Mouse (Mus musculus) midbrain, embryonic 15.5 days (tissue): ENCODE results near the gene Gm19668. TPM values are rescaled to one million over a fixed set of nuclear protein-coding genes. Genes with fewer than 3 reads are reported as not detected.
"Not testable (repeated sequence)": the region's sequence is repeated elsewhere in the genome, so short reads cannot be mapped to it uniquely, and the experiment has no call there.

Experiments used
- ATAC-seq: fragments of 200-750 bp; cut with Nextera tagmentation; replicated peaks from 2 replicates; pipeline ENCODE4 v1.8.0; 2017; ENCODE audit warnings: moderate TSS enrichment
- H3K27ac ChIP-seq: fragments of 300-500 bp; sonication (generic); 2 replicates; pipeline ENCODE4 v1.5.1; 2015; ENCODE audit warnings: mild to moderate bottlenecking, inconsistent platforms
- H3K27me3 ChIP-seq: fragments of 300-500 bp; sonication (generic); replicated peaks from 2 replicates; pipeline ENCODE4 v1.6.1; 2015; ENCODE audit warnings: inconsistent platforms
- H3K36me3 ChIP-seq: fragments of 300-500 bp; sonication (generic); replicated peaks from 2 replicates; pipeline ENCODE4 v1.6.1; 2015; ENCODE audit warnings: inconsistent platforms
- H3K4me1 ChIP-seq: fragments of 300-500 bp; sonication (generic); 2 replicates; pipeline ENCODE4 v1.6.1; 2015; ENCODE audit warnings: inconsistent platforms
- H3K4me2 ChIP-seq: fragments of 300-500 bp; sonication (generic); 2 replicates; pipeline ENCODE4 v1.6.1; 2015; ENCODE audit warnings: inconsistent platforms, mild to moderate bottlenecking, moderate library complexity
- H3K4me3 ChIP-seq: fragments of 300-500 bp; sonication (generic); 2 replicates; pipeline ENCODE4 v1.5.1; 2015; ENCODE audit warnings: mild to moderate bottlenecking, inconsistent platforms
- H3K9ac ChIP-seq: fragments of 300-500 bp; sonication (generic); 2 replicates; pipeline ENCODE4 v1.6.1; 2015; ENCODE audit warnings: mild to moderate bottlenecking, inconsistent platforms
- H3K9me3 ChIP-seq: fragments of 300-500 bp; sonication (generic); 2 replicates; pipeline ENCODE4 v1.6.1; 2016; ENCODE audit warnings: inconsistent platforms
- WGBS: fragments of 180-500 bp; shearing (Covaris S2); methylation state at CpG from one replicate; pipeline ENCODE4 v1.1.7; 2015; ENCODE audit warnings: mixed read lengths; 5-methylcytosine and 5-hydroxymethylcytosine counted together
- polyA plus RNA-seq: library from polyadenylated mRNA; unstranded; fragments of >200 nt; fragmentation: Nextera tagmentation; extraction: Ambion mirVana; gene quantifications from 2 replicates; pipeline ENCODE4 v1.2.1, GENCODE M21; 2015

Gene Gm19668
- polyA plus RNA-seq, 1 experiment from 2014 or later = not detected

- H3K4me2 ChIP-seq = no peak overlapping the region
- no peaks in the 10 kb centered on the region for H3K27me3 ChIP-seq
- H3K4me1 ChIP-seq = no peaks in the 10 kb centered on the region
- no peaks in the 10 kb centered on the region for H3K9me3 ChIP-seq
- no peak overlapping the region for H3K9ac ChIP-seq
- ATAC-seq = no peak
- H3K36me3 ChIP-seq = no peaks in the 10 kb centered on the region
- no peak overlapping the region for H3K27ac ChIP-seq
- 89% methylated on average over 3 of the region's 3 CpGs for WGBS
- no peak overlapping the region for H3K4me3 ChIP-seq
Measured at GRCm38 (mm10) chr10:77804095-77804494, 5.2 kb upstream of the Gm19668 start.

DNA sequence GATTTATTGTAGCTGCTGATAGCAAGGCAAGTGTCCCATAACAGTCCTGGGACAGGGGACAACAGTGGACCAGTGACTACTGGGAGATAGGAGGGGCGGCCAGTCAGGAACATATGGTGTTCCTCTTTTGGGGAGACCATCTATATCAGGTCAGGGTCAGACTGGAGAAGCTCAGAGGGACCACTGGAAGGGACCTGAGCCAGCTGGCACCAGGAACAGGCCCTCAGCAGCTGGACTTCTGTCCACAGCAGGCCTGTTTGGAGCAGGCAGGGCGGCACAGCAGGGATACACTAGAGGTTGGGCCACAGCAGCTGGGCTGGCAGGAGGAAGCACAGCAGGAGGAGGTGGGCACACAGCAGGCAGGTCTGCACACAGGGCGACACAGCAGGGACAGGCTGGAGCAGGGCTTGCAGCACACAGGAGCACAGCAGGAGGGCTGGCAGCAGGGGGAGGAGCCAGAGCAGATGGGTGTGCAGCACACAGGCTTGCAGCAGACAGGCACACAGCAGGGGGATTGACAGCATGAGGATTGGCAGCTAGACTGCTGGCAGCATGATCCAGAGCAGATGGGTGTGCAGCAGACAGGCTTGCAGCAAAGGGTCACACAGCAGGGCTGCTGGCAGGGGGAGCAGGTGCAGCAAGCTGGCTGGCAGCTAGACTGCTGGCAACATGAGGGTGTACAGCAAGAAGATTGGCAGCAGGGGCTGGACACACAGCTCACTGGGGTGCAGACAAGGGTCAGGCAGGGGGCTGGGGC, 591 bp downstream of the Gm19668 start:
- not testable (repeated sequence) for H3K27ac ChIP-seq, H3K9ac ChIP-seq, H3K9me3 ChIP-seq, H3K4me2 ChIP-seq, H3K36me3 ChIP-seq, ATAC-seq, H3K4me1 ChIP-seq, H3K4me3 ChIP-seq, H3K27me3 ChIP-seq
- 39% methylated on average over 3 of the region's 3 CpGs for WGBS

GRCm38 (mm10) chr10:77797677-77798076, 1.3 kb downstream of the Gm19668 start:
- no peaks in the 10 kb centered on the region for H3K27me3 ChIP-seq
- no peak overlapping the region for H3K4me3 ChIP-seq
- WGBS = 14% methylated on average over 3 of the region's 3 CpGs
- no peak overlapping the region for H3K4me2 ChIP-seq
- no peaks in the 10 kb centered on the region for H3K9me3 ChIP-seq
- no peak overlapping the region for H3K27ac ChIP-seq
- H3K36me3 ChIP-seq = no peaks in the 10 kb centered on the region
- ATAC-seq = no peak
- H3K4me1 ChIP-seq = no peaks in the 10 kb centered on the region
- no peak overlapping the region for H3K9ac ChIP-seq

- H3K4me2 ChIP-seq = no peak within 1 kb of the TSS
- WGBS = 72% methylated on average over 2 of the region's 2 CpGs
Measured at GRCm38 (mm10) chr10:77794976-77795375, 4.0 kb downstream of the Gm19668 start, which contains the start of gene Gm9639. TSS of gene Gm9639 (minus strand) at chr10:77795076.

GRCm38 (mm10) chr10:77788621-77789020, 10.3 kb downstream of the Gm19668 start:
- Histone ChIP-seq H3K9me3 (no peaks in the 10 kb centered on the region), H3K27ac (no peak overlapping the region), H3K4me2 (no peak overlapping the region), H3K4me1 (no peaks in the 10 kb centered on the region), H3K27me3 (no peaks in the 10 kb centered on the region), H3K9ac (no peak overlapping the region), H3K36me3 (no peaks in the 10 kb centered on the region), H3K4me3 (no peak overlapping the region)
- ATAC-seq = no peak
- 89% methylated on average over 2 of the region's 2 CpGs for WGBS

More at GRCm38 (mm10) chr10:77794976-77795375, 4.0 kb downstream of the Gm19668 start, which contains the start of gene Gm9639:
- H3K9me3 ChIP-seq = no peaks in the 10 kb centered on the region
- H3K27ac ChIP-seq = no peak within 1 kb of the TSS
- no peak within 1 kb of the TSS for H3K4me3 ChIP-seq
- H3K36me3 ChIP-seq = no peaks in the 10 kb centered on the region
- ATAC-seq = no peak
- H3K4me1 ChIP-seq = no peaks in the 10 kb centered on the region
- no peaks in the 10 kb centered on the region for H3K27me3 ChIP-seq
- H3K9ac ChIP-seq = no peak within 1 kb of the TSS

DNA sequence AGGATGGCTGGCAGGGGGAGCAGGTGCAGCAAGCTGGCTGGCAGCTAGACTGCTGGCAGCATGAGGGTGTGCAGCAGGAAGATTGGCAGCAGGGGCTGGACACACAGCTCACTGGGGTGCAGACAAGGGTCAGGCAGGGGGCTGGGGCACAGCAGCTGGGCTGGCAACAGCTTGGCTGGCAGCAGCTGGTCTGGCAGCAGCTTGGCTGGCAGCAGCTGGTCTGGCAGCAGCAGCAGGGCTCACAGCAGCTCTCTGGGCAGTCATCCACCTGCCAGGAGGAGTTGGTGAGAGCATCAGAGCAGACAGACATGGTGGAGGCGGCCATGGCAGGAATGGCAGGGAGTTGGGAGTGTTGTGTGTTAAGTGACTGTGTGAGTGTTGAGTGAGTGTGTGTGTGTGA, 11.1 kb downstream of the Gm19668 start, which contains the start of gene Gm7137:
Gene Gm7137, minus strand, starts transcription at position 325 of the 400 bp plus-strand sequence.
- not testable (repeated sequence) for H3K4me1 ChIP-seq, H3K9ac ChIP-seq, H3K4me2 ChIP-seq, ATAC-seq, H3K9me3 ChIP-seq, H3K27me3 ChIP-seq, H3K4me3 ChIP-seq, H3K27ac ChIP-seq, H3K36me3 ChIP-seq
- 64% methylated on average over 1 of the region's 1 CpGs for WGBS

DNA sequence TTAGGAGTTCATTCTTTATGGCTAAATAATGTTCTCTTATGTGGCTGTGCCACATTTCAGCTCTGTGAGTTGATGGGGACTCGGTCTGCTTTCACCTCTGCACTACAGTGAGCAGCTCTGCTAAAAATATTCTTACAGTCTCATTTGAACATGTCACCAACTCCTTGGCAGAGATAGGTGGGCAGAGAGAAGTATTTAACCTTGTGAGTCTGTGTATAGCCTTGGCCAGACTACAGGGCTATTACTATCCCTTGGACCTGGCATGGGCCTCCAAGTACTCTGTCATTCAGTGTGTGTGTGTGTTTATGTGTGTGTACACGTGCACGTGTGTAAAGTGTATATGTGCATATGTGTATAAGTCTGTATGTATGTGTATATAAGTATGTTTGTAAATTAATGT, 15.5 kb downstream of the Gm19668 start:
- not testable (repeated sequence) for H3K9ac ChIP-seq, H3K27me3 ChIP-seq, H3K9me3 ChIP-seq, H3K36me3 ChIP-seq, H3K27ac ChIP-seq, H3K4me3 ChIP-seq, H3K4me2 ChIP-seq, ATAC-seq, H3K4me1 ChIP-seq
- 86% methylated on average over 2 of the region's 3 CpGs for WGBS

- not testable (repeated sequence) for H3K27ac ChIP-seq, H3K4me1 ChIP-seq, H3K4me3 ChIP-seq, ATAC-seq, H3K9me3 ChIP-seq, H3K27me3 ChIP-seq, H3K36me3 ChIP-seq, H3K9ac ChIP-seq, H3K4me2 ChIP-seq
- WGBS = 57% methylated on average over 1 of the region's 1 CpGs
Measured at GRCm38 (mm10) chr10:77782442-77782841, 16.5 kb downstream of the Gm19668 start, which contains the start of gene Gm3250. TSS of gene Gm3250 (minus strand) at chr10:77782542.

- not testable (repeated sequence) for H3K4me1 ChIP-seq, H3K36me3 ChIP-seq, ATAC-seq, H3K9me3 ChIP-seq, H3K4me3 ChIP-seq, H3K27me3 ChIP-seq, H3K9ac ChIP-seq, H3K27ac ChIP-seq, H3K4me2 ChIP-seq
- WGBS = 62% methylated on average over 1 of the region's 1 CpGs
Measured at GRCm38 (mm10) chr10:77776844-77777243, 22.1 kb downstream of the Gm19668 start, which contains the start of gene Gm7138. TSS of gene Gm7138 (minus strand) at chr10:77776944.

DNA sequence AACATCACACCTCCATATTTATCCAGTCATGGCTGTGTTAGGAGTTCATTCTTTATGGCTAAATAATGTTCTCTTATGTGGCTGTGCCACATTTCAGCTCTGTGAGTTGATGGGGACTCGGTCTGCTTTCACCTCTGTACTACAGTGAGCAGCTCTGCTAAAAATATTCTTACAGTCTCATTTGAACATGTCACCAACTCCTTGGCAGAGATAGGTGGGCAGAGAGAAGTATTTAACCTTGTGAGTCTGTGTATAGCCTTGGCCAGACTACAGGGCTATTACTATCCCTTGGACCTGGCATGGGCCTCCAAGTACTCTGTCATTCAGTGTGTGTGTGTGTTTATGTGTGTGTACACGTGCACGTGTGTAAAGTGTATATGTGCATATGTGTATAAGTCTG, 26.8 kb downstream of the Gm19668 start:
- 100% methylated on average over 2 of the region's 3 CpGs for WGBS
- not testable (repeated sequence) for H3K4me1 ChIP-seq, H3K4me2 ChIP-seq, H3K9ac ChIP-seq, H3K36me3 ChIP-seq, H3K9me3 ChIP-seq, H3K27ac ChIP-seq, H3K27me3 ChIP-seq, H3K4me3 ChIP-seq, ATAC-seq

DNA sequence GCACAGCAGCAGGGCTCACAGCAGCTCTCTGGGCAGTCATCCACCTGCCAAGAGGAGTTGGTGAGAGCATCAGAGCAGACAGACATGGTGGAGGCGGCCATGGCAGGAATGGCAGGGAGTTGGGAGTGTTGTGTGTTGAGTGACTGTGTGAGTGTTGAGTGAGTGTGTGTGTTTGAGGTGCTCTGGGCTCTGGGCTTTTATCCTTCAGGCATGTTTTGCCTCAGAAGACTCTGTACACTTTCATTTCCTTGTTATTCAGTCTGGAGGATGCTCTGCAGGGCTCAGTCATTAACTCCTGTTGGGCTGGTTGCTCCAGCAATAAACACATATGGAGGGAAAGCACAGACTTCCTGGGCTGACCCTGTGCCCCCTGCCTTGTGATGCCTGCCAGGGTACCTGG, 27.7 kb downstream of the Gm19668 start, which contains the start of gene Gm3238:
Gene Gm3238, minus strand, starts transcription at position 101 of the 400 bp plus-strand sequence.
- H3K27me3 ChIP-seq, ATAC-seq, H3K4me1 ChIP-seq, H3K4me2 ChIP-seq, H3K36me3 ChIP-seq, H3K9ac ChIP-seq, H3K4me3 ChIP-seq, H3K27ac ChIP-seq, H3K9me3 ChIP-seq: not testable (repeated sequence)
- WGBS = 75% methylated on average over 1 of the region's 1 CpGs

DNA sequence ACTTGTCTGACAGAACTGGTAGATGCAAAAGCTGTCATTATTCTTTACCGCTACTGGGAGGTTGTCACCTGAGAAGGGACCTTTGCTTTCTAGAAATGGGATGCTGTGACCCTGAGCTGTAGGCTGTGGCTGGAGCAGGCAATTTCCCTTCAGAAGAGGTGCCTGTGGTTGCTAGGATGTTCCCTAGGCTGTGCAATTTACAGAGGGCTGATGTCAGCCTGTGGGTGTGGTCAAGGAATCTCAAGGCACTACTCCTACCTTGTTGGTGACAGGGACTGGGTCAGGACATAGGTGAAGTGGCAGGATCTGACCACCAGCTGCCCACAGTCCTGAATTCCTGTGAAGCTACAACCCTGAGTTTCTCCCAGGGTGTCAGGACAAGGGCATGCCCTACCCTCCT, 29.2 kb downstream of the Gm19668 start:
- Histone ChIP-seq H3K4me3 (no peak overlapping the region), H3K27ac (no peak overlapping the region), H3K27me3 (no peaks in the 10 kb centered on the region), H3K9ac (no peak overlapping the region), H3K4me1 (no peaks in the 10 kb centered on the region), H3K36me3 (no peaks in the 10 kb centered on the region), H3K4me2 (no peak overlapping the region), H3K9me3 (no peaks in the 10 kb centered on the region)
- WGBS = 83% methylated on average over 1 of the region's 1 CpGs
- ATAC-seq = no peak

GRCm38 (mm10) chr10:77759582-77759981, 39.4 kb downstream of the Gm19668 start, which contains the start of gene Gm3233:
TSS of gene Gm3233 (minus strand) at chr10:77759682.
- H3K36me3 ChIP-seq, H3K9me3 ChIP-seq, H3K4me2 ChIP-seq, H3K9ac ChIP-seq, H3K27me3 ChIP-seq, ATAC-seq, H3K4me1 ChIP-seq, H3K4me3 ChIP-seq, H3K27ac ChIP-seq: not testable (repeated sequence)
- WGBS = 90% methylated on average over 1 of the region's 1 CpGs
